9 mouse cellular contexts compared by ENCODE assay signal in genomic region chr15:78988499-78988971, GRCm38 (mm10). TPM values are rescaled to one million over a fixed set of nuclear protein-coding genes. Genes with fewer than 3 reads are reported as not detected.
DNase-seq lines count a peak whose midpoint lies in the region; ATAC-seq and TF ChIP-seq lines count a peak whose summit lies in the region.
"Had no signal": no experiment of that assay in that cellular context is flagged by ENCODE, and none has a peak within 500 bp of the region (broad histone marks: within the 10 kb centered on the region; RNA-seq: fewer than 3 reads in every experiment).

No protein-coding gene starts in this region.

- H3K9ac ChIP-seq in intestine, embryonic 15.5 days, result no peak overlapping the region
- no peak overlapping the region for H3K9ac ChIP-seq in intestine, postnatal 0 days (ENCODE audit: low read depth, low read length)
- H3K9ac ChIP-seq in kidney, embryonic 15.5 days, result no peak overlapping the region
- H3K9ac ChIP-seq in limb, embryonic 13.5 days, result peak overlapping the region; percentile 39

- 0 out of 2 replicates have a peak overlapping the region, but pooled peaks have one; percentile 1 for H3K27ac ChIP-seq in intestine, embryonic 15.5 days
- H3K27ac ChIP-seq in intestine, postnatal 0 days (ENCODE audit: low read depth, low read length), result no peak overlapping the region
- peak overlapping the region; percentile 49 for H3K27ac ChIP-seq in kidney, embryonic 15.5 days
- peak overlapping the region; percentile 28; the same call in 1 of the 2 replicates for H3K27ac ChIP-seq in limb, embryonic 13.5 days

- H3K36me3 ChIP-seq in intestine, embryonic 15.5 days, result peaks cover 46% of the 10 kb centered on the region
- H3K36me3 ChIP-seq in intestine, postnatal 0 days (ENCODE audit: control insufficient read depth, insufficient read depth), result peaks cover 60% of the 10 kb centered on the region
- peaks cover 62% of the 10 kb centered on the region for H3K36me3 ChIP-seq in kidney, embryonic 15.5 days
- H3K36me3 ChIP-seq in limb, embryonic 13.5 days, result peaks cover 61% of the 10 kb centered on the region

- no peaks in the 10 kb centered on the region for H3K27me3 ChIP-seq in intestine, embryonic 15.5 days (replicated peaks)
- no peaks in the 10 kb centered on the region for H3K27me3 ChIP-seq in intestine, postnatal 0 days (replicated peaks; ENCODE audit: control insufficient read depth, insufficient read depth, low read length)
- no peaks in the 10 kb centered on the region for H3K27me3 ChIP-seq in kidney, embryonic 15.5 days
- no peaks in the 10 kb centered on the region for H3K27me3 ChIP-seq in limb, embryonic 13.5 days

- peak; percentile 97 to 99 for DNase-seq in cerebellum, postnatal 10 days
- peak; percentile 58 to 69 for DNase-seq in heart, adult 18-20 months
- peak; percentile 81 for DNase-seq in right cerebral cortex, postnatal 14 days

- no peak overlapping the region for H3K4me2 ChIP-seq in intestine, embryonic 15.5 days (replicated peaks)
- H3K4me2 ChIP-seq in intestine, postnatal 0 days (replicated peaks; ENCODE audit: low read depth), result no peak overlapping the region
- no peak overlapping the region for H3K4me2 ChIP-seq in kidney, embryonic 15.5 days
- H3K4me2 ChIP-seq in limb, embryonic 13.5 days (replicated peaks), result no peak overlapping the region

- WGBS in intestine, embryonic 15.5 days, result 75% methylated on average over 14 of the region's 14 CpGs
- 68% methylated on average over 14 of the region's 14 CpGs for WGBS in intestine, postnatal 0 days
- 61% methylated on average over 14 of the region's 14 CpGs for WGBS in kidney, embryonic 15.5 days
- 70% methylated on average over 14 of the region's 14 CpGs for WGBS in limb, embryonic 13.5 days

- H3K9me3 ChIP-seq in intestine, embryonic 15.5 days, result no peaks in the 10 kb centered on the region
- no peaks in the 10 kb centered on the region for H3K9me3 ChIP-seq in intestine, postnatal 0 days (ENCODE audit: control insufficient read depth)
- H3K9me3 ChIP-seq in kidney, embryonic 15.5 days (replicated peaks), result no peaks in the 10 kb centered on the region
- H3K9me3 ChIP-seq in limb, embryonic 13.5 days, result no peaks in the 10 kb centered on the region

- TF ChIP-seq CTCF in intestine, postnatal 0 days (IDR thresholded peaks at IDR 0.05; ENCODE audit: low read depth), result no peak

- no peak overlapping the region for H3K4me3 ChIP-seq in intestine, embryonic 15.5 days (replicated peaks)
- H3K4me3 ChIP-seq in intestine, postnatal 0 days (ENCODE audit: low read depth, low read length), result no peak overlapping the region
- H3K4me3 ChIP-seq in kidney, embryonic 15.5 days (replicated peaks), result no peak overlapping the region
- no peak overlapping the region for H3K4me3 ChIP-seq in limb, embryonic 13.5 days

- peaks cover 33% of the 10 kb centered on the region for H3K4me1 ChIP-seq in intestine, embryonic 15.5 days (replicated peaks)
- H3K4me1 ChIP-seq in intestine, postnatal 0 days (replicated peaks; ENCODE audit: control insufficient read depth, insufficient read depth, low read length), result no peaks in the 10 kb centered on the region; the same call in 1 of the 2 replicates
- H3K4me1 ChIP-seq in kidney, embryonic 15.5 days, result peaks cover 53% of the 10 kb centered on the region
- H3K4me1 ChIP-seq in limb, embryonic 13.5 days, result peaks cover 48% of the 10 kb centered on the region

- no peak for ATAC-seq in intestine, embryonic 15.5 days
- ATAC-seq in intestine, postnatal 0 days, result no peak
- no peak for ATAC-seq in kidney, embryonic 15.5 days (replicated peaks; ENCODE audit: low FRiP score)
- ATAC-seq in limb, embryonic 13.5 days (ENCODE audit: low FRiP score, low read depth), result no peak; the same call in 1 of the 2 replicates
- ATAC-seq in megakaryocyte, adult 5-6 weeks (ENCODE audit: poor library complexity, severe bottlenecking), result no peak

RNA-seq across cellular contexts. Expression of gene H1f0, which starts 39.7 kb away (rescaled TPM):
- polyA plus RNA-seq in intestine, embryonic 15.5 days (2015; fragmentation: Nextera tagmentation; extraction: Ambion mirVana), result 441 and 523 TPM in 2 replicates
- polyA plus RNA-seq in intestine, postnatal 0 days (2015; fragmentation: Nextera tagmentation; extraction: Ambion mirVana), result 298 and 319 TPM in 2 replicates
- total RNA-seq in heart, adult 18-20 months (2021), result 10 to 100 TPM; 62.5 to 70.0 TPM
- 513 and 545 TPM in 2 replicates for polyA plus RNA-seq in kidney, embryonic 15.5 days (2015; fragmentation: Nextera tagmentation; extraction: Ambion mirVana)
- 558 and 589 TPM in 2 replicates for polyA plus RNA-seq in limb, embryonic 13.5 days (2015; fragmentation: Nextera tagmentation; extraction: Ambion mirVana)
- total RNA-seq in megakaryocyte, adult 5-6 weeks (2015), result 47.9 and 51.3 TPM in 2 replicates
- 87.2 and 90.0 TPM in 2 replicates for total RNA-seq in megakaryocyte, adult 5-6 weeks (2017)

RNA-seq across cellular contexts. Expression of gene Triobp, which starts 41.0 kb away (rescaled TPM):
- 51.5 and 53.1 TPM in 2 replicates for polyA plus RNA-seq in intestine, embryonic 15.5 days (2015; fragmentation: Nextera tagmentation; extraction: Ambion mirVana)
- polyA plus RNA-seq in intestine, postnatal 0 days (2015; fragmentation: Nextera tagmentation; extraction: Ambion mirVana), result 35.2 and 39.4 TPM in 2 replicates
- total RNA-seq in heart, adult 18-20 months (2021), result 10 to 100 TPM; 25.5 to 30.2 TPM
- polyA plus RNA-seq in kidney, embryonic 15.5 days (2015; fragmentation: Nextera tagmentation; extraction: Ambion mirVana), result 62.9 and 66.6 TPM in 2 replicates
- polyA plus RNA-seq in limb, embryonic 13.5 days (2015; fragmentation: Nextera tagmentation; extraction: Ambion mirVana), result 42.0 and 50.2 TPM in 2 replicates
- 99.4 and 106 TPM in 2 replicates for total RNA-seq in megakaryocyte, adult 5-6 weeks (2015)
- 36.6 and 41.5 TPM in 2 replicates for total RNA-seq in megakaryocyte, adult 5-6 weeks (2017)

RNA-seq across cellular contexts. Expression of gene Galr3, which starts 53.1 kb away (rescaled TPM):
- polyA plus RNA-seq in intestine, embryonic 15.5 days (2015; fragmentation: Nextera tagmentation; extraction: Ambion mirVana), result 1.6 and 1.8 TPM in 2 replicates
- polyA plus RNA-seq in intestine, postnatal 0 days (2015; fragmentation: Nextera tagmentation; extraction: Ambion mirVana), result 2.2 and 2.6 TPM in 2 replicates
- not detected for total RNA-seq in heart, adult 18-20 months (2021)
- polyA plus RNA-seq in kidney, embryonic 15.5 days (2015; fragmentation: Nextera tagmentation; extraction: Ambion mirVana), result 0.12 and 0.30 TPM in 2 replicates
- not detected in 2 replicates for polyA plus RNA-seq in limb, embryonic 13.5 days (2015; fragmentation: Nextera tagmentation; extraction: Ambion mirVana)
- total RNA-seq in megakaryocyte, adult 5-6 weeks (2015), result not detected in 2 replicates
- total RNA-seq in megakaryocyte, adult 5-6 weeks (2017), result not detected in 2 replicates
- total RNA-seq: neutrophil, adult 5-6 weeks had no signal

RNA-seq across cellular contexts. Expression of gene Nol12, which starts 53.8 kb away (rescaled TPM):
- 41.4 and 42.3 TPM in 2 replicates for polyA plus RNA-seq in intestine, embryonic 15.5 days (2015; fragmentation: Nextera tagmentation; extraction: Ambion mirVana)
- polyA plus RNA-seq in intestine, postnatal 0 days (2015; fragmentation: Nextera tagmentation; extraction: Ambion mirVana), result 24.8 and 26.0 TPM in 2 replicates
- 10 to 100 TPM; 15.7 to 19.1 TPM for total RNA-seq in heart, adult 18-20 months (2021)
- polyA plus RNA-seq in kidney, embryonic 15.5 days (2015; fragmentation: Nextera tagmentation; extraction: Ambion mirVana), result 54.6 and 58.9 TPM in 2 replicates
- 55.7 and 60.0 TPM in 2 replicates for polyA plus RNA-seq in limb, embryonic 13.5 days (2015; fragmentation: Nextera tagmentation; extraction: Ambion mirVana)
- 28.2 and 32.4 TPM in 2 replicates for total RNA-seq in megakaryocyte, adult 5-6 weeks (2015)
- 12.6 and 16.0 TPM in 2 replicates for total RNA-seq in megakaryocyte, adult 5-6 weeks (2017)
